In genomic region chr5:35851485-35851884, GRCm38 (mm10) we compare ENCODE assay signal across 20 mouse cellular contexts. TPM values are rescaled to one million over a fixed set of nuclear protein-coding genes. Genes with fewer than 3 reads are reported as not detected.
A peak's percentile ranks its signal among the peaks of the same experiment; 100 is the strongest.
DNase-seq lines count a peak whose midpoint lies in the region; ATAC-seq and TF ChIP-seq lines count a peak whose summit lies in the region.
"Had no signal": no experiment of that assay in that cellular context is flagged by ENCODE, and none has a peak within 500 bp of the region (broad histone marks: within the 10 kb centered on the region; RNA-seq: fewer than 3 reads in every experiment).

No protein-coding gene starts in this region.

- H3K9me3 ChIP-seq in forebrain, embryonic 12.5 days = no peaks in the 10 kb centered on the region
- H3K9me3 ChIP-seq in forebrain, embryonic 14.5 days (replicated peaks; ENCODE audit: control insufficient read depth, low read length) = no peaks in the 10 kb centered on the region
- H3K9me3 ChIP-seq in kidney, embryonic 15.5 days (replicated peaks) = no peaks in the 10 kb centered on the region
- H3K9me3 ChIP-seq: embryonic facial prominence, embryonic 13.5 days; heart, embryonic 13.5 days had no signal

- DNase-seq in forebrain, embryonic 14.5 days (ENCODE audit: low spot score) = no peak
- DNase-seq in layer of hippocampus, adult 2 months (ENCODE audit: low spot score in 2 of 2) = no peak
- no peak for DNase-seq in layer of hippocampus, postnatal 14 days (ENCODE audit: low spot score in 2 of 2)
- peak; percentile 49 for DNase-seq in ES-CJ7 (ENCODE audit: low read depth, low spot score)
- no peak for DNase-seq in urinary bladder, postnatal 10 days (ENCODE audit: low spot score)
- DNase-seq: adrenal gland, postnatal 14 days; cerebellum, adult 11-12 months; cerebellum, adult 9-10 months; cerebellum, postnatal 25 days; gastrocnemius, postnatal 25 days; heart, adult 11 months; heart, postnatal 36 days had no signal

- H3K4me2 ChIP-seq in forebrain, embryonic 12.5 days = no peak overlapping the region
- no peak overlapping the region for H3K4me2 ChIP-seq in forebrain, embryonic 14.5 days (ENCODE audit: low read length)
- H3K4me2 ChIP-seq in kidney, embryonic 15.5 days = no peak overlapping the region
- H3K4me2 ChIP-seq: embryonic facial prominence, embryonic 13.5 days; heart, embryonic 13.5 days had no signal

- 48% methylated on average over 5 of the region's 5 CpGs for WGBS in forebrain, embryonic 12.5 days
- 28% methylated on average over 5 of the region's 5 CpGs for WGBS in forebrain, embryonic 14.5 days
- 79% methylated on average over 5 of the region's 5 CpGs for WGBS in kidney, embryonic 15.5 days

- H3K27me3 ChIP-seq in forebrain, embryonic 12.5 days = no peaks in the 10 kb centered on the region
- H3K27me3 ChIP-seq in forebrain, embryonic 14.5 days (replicated peaks; ENCODE audit: control insufficient read depth, insufficient read depth, low read length) = no peaks in the 10 kb centered on the region
- H3K27me3 ChIP-seq in kidney, embryonic 15.5 days = no peaks in the 10 kb centered on the region
- H3K27me3 ChIP-seq: embryonic facial prominence, embryonic 13.5 days had no signal

- H3K36me3 ChIP-seq in forebrain, embryonic 12.5 days (replicated peaks) = no peaks in the 10 kb centered on the region
- H3K36me3 ChIP-seq in forebrain, embryonic 14.5 days (ENCODE audit: control insufficient read depth, insufficient read depth, low read length) = no peaks in the 10 kb centered on the region
- H3K36me3 ChIP-seq in kidney, embryonic 15.5 days = no peaks in the 10 kb centered on the region
- H3K36me3 ChIP-seq: embryonic facial prominence, embryonic 13.5 days; heart, embryonic 13.5 days had no signal

- TF ChIP-seq CTCF in layer of hippocampus, adult 2 months (conservative IDR thresholded peaks at IDR 0.05) = no peak

- no peak overlapping the region for H3K9ac ChIP-seq in forebrain, embryonic 12.5 days
- H3K9ac ChIP-seq in forebrain, embryonic 14.5 days (ENCODE audit: low read length) = no peak overlapping the region
- no peak overlapping the region for H3K9ac ChIP-seq in kidney, embryonic 15.5 days
- H3K9ac ChIP-seq: embryonic facial prominence, embryonic 13.5 days; heart, embryonic 13.5 days had no signal

- no peak for ATAC-seq in forebrain, embryonic 12.5 days (ENCODE audit: low FRiP score)
- ATAC-seq in forebrain, embryonic 14.5 days = no peak
- peak; percentile 52 for ATAC-seq in granulocyte monocyte progenitor cell, adult 5-6 weeks (replicated peaks; ENCODE audit: poor library complexity, severe bottlenecking)
- no peak for ATAC-seq in kidney, embryonic 15.5 days (replicated peaks; ENCODE audit: low FRiP score)
- ATAC-seq: activated CD4-positive, CD25-positive, alpha-beta regulatory T cell, adult 4 months; forebrain, embryonic 16.5 days; hindbrain, embryonic 16.5 days had no signal

- H3K27ac ChIP-seq in forebrain, embryonic 12.5 days = peak overlapping the region; percentile 2; the same call in 1 of the 2 replicates
- H3K27ac ChIP-seq in forebrain, embryonic 14.5 days (ENCODE audit: low read depth, low read length) = no peak overlapping the region
- H3K27ac ChIP-seq in layer of hippocampus, adult 2 months = peak overlapping the region; percentile 43; the same call in 1 of the 2 replicates
- H3K27ac ChIP-seq in kidney, embryonic 15.5 days = no peak overlapping the region
- H3K27ac ChIP-seq: embryonic facial prominence, embryonic 13.5 days; heart, embryonic 13.5 days had no signal

- no peak overlapping the region for H3K4me3 ChIP-seq in forebrain, embryonic 12.5 days (replicated peaks)
- H3K4me3 ChIP-seq in forebrain, embryonic 14.5 days (ENCODE audit: low read depth, low read length) = no peak overlapping the region
- H3K4me3 ChIP-seq in layer of hippocampus, adult 2 months = no peak overlapping the region
- H3K4me3 ChIP-seq in kidney, embryonic 15.5 days (replicated peaks) = no peak overlapping the region
- H3K4me3 ChIP-seq: embryonic facial prominence, embryonic 13.5 days; heart, embryonic 13.5 days had no signal

- H3K4me1 ChIP-seq in forebrain, embryonic 12.5 days = peaks cover 10% of the 10 kb centered on the region
- no peaks in the 10 kb centered on the region for H3K4me1 ChIP-seq in forebrain, embryonic 14.5 days (ENCODE audit: control insufficient read depth, insufficient read depth, low read length)
- no peaks in the 10 kb centered on the region; the same call in 1 of the 2 replicates for H3K4me1 ChIP-seq in kidney, embryonic 15.5 days
- H3K4me1 ChIP-seq: embryonic facial prominence, embryonic 13.5 days had no signal

RNA-seq across cellular contexts. Expression of gene Afap1, which starts 41.6 kb away (rescaled TPM):
- polyA plus RNA-seq in forebrain, embryonic 12.5 days (2016; fragmentation: Nextera tagmentation; extraction: Ambion mirVana) = 40.7 and 48.3 TPM in 2 replicates
- polyA plus RNA-seq in forebrain, embryonic 14.5 days (2014; fragmentation: Nextera tagmentation; extraction: Ambion mirVana) = 36.9 and 45.8 TPM in 2 replicates
- 10 to 100 TPM; 25.9 to 30.4 TPM for total RNA-seq in layer of hippocampus, adult 2 months (2021)
- 10 to 100 TPM; 62.7 to 67.5 TPM for total RNA-seq in layer of hippocampus, postnatal 14 days (2021)
- 23.7 and 36.0 TPM in 2 replicates for total RNA-seq in granulocyte monocyte progenitor cell, adult 5-6 weeks (2014; fragmentation: Nextera tagmentation)
- total RNA-seq in granulocyte monocyte progenitor cell, adult 5-6 weeks (2017) = 17.9 and 20.4 TPM in 2 replicates
- polyA plus RNA-seq in kidney, embryonic 15.5 days (2015; fragmentation: Nextera tagmentation; extraction: Ambion mirVana) = 24.7 and 25.4 TPM in 2 replicates

Comparison
In these comparisons a context has a peak if more than half of its experiments do, and no peak if none do; other contexts are left out.
1. H3K27ac ChIP-seq: peak in forebrain, embryonic 12.5 days (single experiment) and layer of hippocampus, adult 2 months (single experiment); none in forebrain, embryonic 14.5 days (single experiment) and kidney, embryonic 15.5 days (single experiment).